Mouse (Mus musculus): ENCODE results near the gene Top3a.

GRCm38 (mm10) chr11:60697561-60697960 lies 79.6 kb downstream of the Top3a start:
- TF ChIP-seq POLR2A (IDR thresholded peaks at IDR 0.05; ENCODE audit: insufficient read length, low read depth): no peak
- no peak for TF ChIP-seq MYOG (IDR thresholded peaks at IDR 0.05; ENCODE audit: control insufficient read depth in 1 of 3, insufficient read depth in 1 of 3, insufficient read length in 2 of 3, low read depth in 2 of 3)
- no peak for TF ChIP-seq MAX (IDR thresholded peaks at IDR 0.05; ENCODE audit: low read depth)

Measured in myocyte (in vitro differentiated cells).